Mouse (Mus musculus) cerebellum, adult 11-12 months (tissue): ENCODE results near the gene Agap2.

Source experiments
- DNase-seq: peaks from one replicate; pipeline ENCODE4 v3.0.0; 2022

Agap2 gene

GRCm38 (mm10) chr10:127078001-127078676 lies 3.1 kb downstream of the Agap2 start:
- DNase-seq, result peak; percentile 65

- DNase-seq, result peak; percentile 72
Measured at GRCm38 (mm10) chr10:127078677-127079575, 3.8 kb downstream of the Agap2 start.

GRCm38 (mm10) chr10:127079665-127080391 lies 4.7 kb downstream of the Agap2 start:
- DNase-seq, result peak; percentile 80

GRCm38 (mm10) chr10:127080901-127081780 lies 6.1 kb downstream of the Agap2 start:
- peak; percentile 78 for DNase-seq

GRCm38 (mm10) chr10:127081996-127082620 lies 7.0 kb downstream of the Agap2 start:
- no peak for DNase-seq

GRCm38 (mm10) chr10:127083292-127083914 lies 8.3 kb downstream of the Agap2 start:
- DNase-seq, result no peak

GRCm38 (mm10) chr10:127083915-127084306 lies 8.8 kb downstream of the Agap2 start:
- no peak for DNase-seq

GRCm38 (mm10) chr10:127085052-127085451 lies 10.0 kb downstream of the Agap2 start:
- DNase-seq, result peak; percentile 36

- no peak for DNase-seq
Measured at GRCm38 (mm10) chr10:127085633-127086032, 10.5 kb downstream of the Agap2 start.

GRCm38 (mm10) chr10:127090560-127091411 lies 15.7 kb downstream of the Agap2 start:
- peak; percentile 52 for DNase-seq

- peak; percentile 52 for DNase-seq
Measured at GRCm38 (mm10) chr10:127091507-127092396, 16.7 kb downstream of the Agap2 start.

- DNase-seq, result peak; percentile 35
Measured at GRCm38 (mm10) chr10:127092742-127093141, 17.7 kb downstream of the Agap2 start.

GRCm38 (mm10) chr10:127094382-127094802 lies 19.3 kb downstream of the Agap2 start:
- DNase-seq, result peak; percentile 58

GRCm38 (mm10) chr10:127098514-127098913 lies 23.4 kb downstream of the Agap2 start:
- DNase-seq, result no peak

GRCm38 (mm10) chr10:127099191-127099590 lies 24.1 kb downstream of the Agap2 start:
- no peak for DNase-seq

- no peak for DNase-seq
Measured at GRCm38 (mm10) chr10:127099868-127100267, 24.8 kb downstream of the Agap2 start.

- DNase-seq, result no peak
Measured at GRCm38 (mm10) chr10:127100414-127100813, 25.3 kb downstream of the Agap2 start.

- DNase-seq, result no peak
Measured at GRCm38 (mm10) chr10:127101151-127101550, 26.1 kb downstream of the Agap2 start.

GRCm38 (mm10) chr10:127103631-127104030 lies 28.5 kb downstream of the Agap2 start:
- no peak for DNase-seq
